Mouse (Mus musculus) thymus, adult 2 months (tissue): ENCODE results near the gene Smarcb1. TPM values are rescaled to one million over a fixed set of nuclear protein-coding genes. Genes with fewer than 3 reads are reported as not detected.
"Not testable (repeated sequence)": the region's sequence is repeated elsewhere in the genome, so short reads cannot be mapped to it uniquely, and the experiment has no call there.

Experiments used
- DNase-seq: peaks from one replicate; pipeline ENCODE4 v3.0.0; 2021
- H3K27ac ChIP-seq: fragments of 200-500 bp; 2 replicates; pipeline ENCODE4 v1.5.1; 2012; ENCODE audit warnings: low read length, control low read depth; ENCODE audit not compliant: control insufficient read depth, insufficient read depth
- H3K27me3 ChIP-seq: fragments of 200-500 bp; 2 replicates; pipeline ENCODE4 v1.6.1; 2012; ENCODE audit warnings: mild to moderate bottlenecking, low read length, moderate library complexity, mixed read lengths; ENCODE audit not compliant: control insufficient read depth, insufficient read depth
- H3K36me3 ChIP-seq: fragments of 200-500 bp; 2 replicates; pipeline ENCODE4 v1.6.1; 2012; ENCODE audit warnings: mild to moderate bottlenecking, low read length, moderate library complexity; ENCODE audit not compliant: control insufficient read depth, insufficient read depth
- H3K4me1 ChIP-seq: fragments of 200-500 bp; replicated peaks from 2 replicates; pipeline ENCODE4 v1.6.1; 2012; ENCODE audit warnings: low read length; ENCODE audit not compliant: control insufficient read depth, insufficient read depth
- H3K4me3 ChIP-seq: fragments of 200-500 bp; 2 replicates; pipeline ENCODE4 v1.5.1; 2012; ENCODE audit warnings: mild to moderate bottlenecking, low read length, control low read depth, moderate library complexity; ENCODE audit not compliant: control insufficient read depth, insufficient read depth
- CTCF ChIP-seq: fragments of 200-500 bp; IDR thresholded peaks from 2 replicates; pipeline ENCODE4 v1.5.1; 2012; ENCODE audit warnings: mild to moderate bottlenecking, control low read depth, low read length, moderate library complexity, borderline replicate concordance; ENCODE audit not compliant: control insufficient read depth, poor library complexity, insufficient read depth; ENCODE audit errors: extremely low read depth
- POLR2A ChIP-seq: fragments of 200-500 bp; IDR thresholded peaks from 2 replicates; pipeline ENCODE4 v1.6.1; 2012; ENCODE audit warnings: mild to moderate bottlenecking, low read length, control low read depth, moderate library complexity; ENCODE audit not compliant: control insufficient read depth, poor library complexity, insufficient read depth; ENCODE audit errors: extremely low read depth
- WGBS: fragments of 180-500 bp; shearing (Covaris S2); methylation state at CpG from one replicate; pipeline ENCODE4 v1.1.7; 2018; 5-methylcytosine and 5-hydroxymethylcytosine counted together
- polyA plus RNA-seq: library from polyadenylated mRNA; depleted of rRNA; stranded (reverse); fragments of >200 nt; gene quantifications from 2 replicates; pipeline ENCODE4 v1.2.3, GENCODE M21; 2012

Gene Smarcb1
- polyA plus RNA-seq, 1 experiment: 63.0 TPM

DNA sequence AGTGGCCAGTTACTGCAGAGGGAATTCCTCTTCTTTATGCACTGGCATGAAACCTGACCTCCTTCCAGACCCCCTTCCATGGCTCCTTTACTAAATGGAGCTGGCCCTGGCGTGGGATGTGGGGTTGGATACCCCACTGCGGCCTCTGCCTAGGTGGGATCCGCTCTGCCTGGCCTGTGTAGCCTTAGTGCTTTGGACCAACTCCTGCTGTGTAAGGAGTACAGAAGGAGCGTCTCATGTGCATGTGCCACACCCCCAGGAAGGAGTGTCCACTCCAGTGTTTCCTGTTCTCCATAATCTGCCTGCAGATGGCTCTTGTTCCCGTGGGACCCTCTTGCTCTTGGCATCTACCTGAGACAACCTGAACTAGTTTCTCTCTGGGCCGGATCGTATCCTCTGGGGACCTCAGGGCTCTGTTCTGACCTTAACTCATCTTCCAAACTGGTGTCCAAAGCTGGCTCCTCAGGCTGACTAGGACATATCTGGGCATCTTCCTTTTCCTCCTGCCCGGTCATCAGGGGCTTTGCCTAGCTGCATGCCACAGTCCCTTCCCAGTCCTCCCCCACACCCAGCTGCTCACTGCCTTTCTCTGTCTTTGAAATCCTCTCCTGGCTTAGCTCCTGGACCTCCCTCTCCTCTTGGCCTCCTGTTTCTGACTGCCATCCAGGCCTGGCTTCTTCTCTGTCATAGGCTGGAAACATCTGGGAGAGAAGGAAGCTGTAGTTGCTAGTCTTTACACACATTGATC is 31.8 kb downstream of the Smarcb1 start:
- Histone ChIP-seq H3K4me3 (no peak overlapping the region), H3K27me3 (no peaks in the 10 kb centered on the region), H3K4me1 (peaks cover 13% of the 10 kb centered on the region), H3K36me3 (no peaks in the 10 kb centered on the region), H3K27ac (no peak overlapping the region)
- TF ChIP-seq POLR2A (no peak), CTCF (no peak)
- no peak for DNase-seq
- WGBS: 79% methylated on average over 8 of the region's 8 CpGs

DNA sequence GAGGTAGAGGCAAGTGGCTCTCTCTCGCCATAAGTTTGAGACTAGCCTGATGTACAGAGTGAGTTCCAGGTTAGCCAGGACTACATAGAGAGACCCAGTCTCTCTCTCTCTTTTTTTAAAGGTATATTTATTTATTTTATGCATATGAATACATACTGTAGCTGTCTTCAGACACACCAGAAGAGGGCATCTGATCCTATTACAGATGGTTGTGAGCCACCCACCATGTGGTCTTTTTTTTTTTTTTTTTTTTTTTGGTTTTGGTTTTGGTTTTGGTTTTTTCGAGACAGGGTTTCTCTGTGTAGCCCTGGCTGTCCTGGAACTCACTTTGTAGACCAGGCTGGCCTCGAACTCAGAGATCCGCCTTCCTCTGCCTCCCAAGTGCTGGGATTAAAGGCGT is 33.9 kb downstream of the Smarcb1 start:
- not testable (repeated sequence) for H3K27ac ChIP-seq, DNase-seq, H3K4me1 ChIP-seq, H3K27me3 ChIP-seq, H3K36me3 ChIP-seq, H3K4me3 ChIP-seq
- 74% methylated on average over 5 of the region's 5 CpGs for WGBS

DNA sequence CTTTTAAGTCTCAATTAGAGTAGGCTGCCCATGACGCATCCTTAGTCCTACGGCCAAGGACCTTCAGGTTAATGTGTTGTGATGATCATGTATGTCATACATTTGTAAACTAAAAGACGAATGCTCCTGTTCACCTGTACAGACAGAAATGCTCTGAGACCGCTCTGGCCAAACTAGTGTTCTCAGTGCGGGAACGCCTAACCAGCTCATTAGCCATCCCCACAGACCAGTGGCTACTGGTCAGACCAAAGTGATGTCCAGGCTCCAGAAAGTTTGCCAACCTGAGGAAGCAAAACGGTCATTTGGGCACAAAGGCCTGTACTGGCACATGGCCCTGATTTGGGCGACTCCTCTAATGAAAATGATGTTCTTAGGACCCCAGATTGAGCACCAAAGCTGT is 36.7 kb downstream of the Smarcb1 start:
- no peaks in the 10 kb centered on the region for H3K4me1 ChIP-seq
- no peaks in the 10 kb centered on the region for H3K27me3 ChIP-seq
- no peak overlapping the region for H3K27ac ChIP-seq
- no peak overlapping the region for H3K4me3 ChIP-seq
- no peaks in the 10 kb centered on the region for H3K36me3 ChIP-seq
- WGBS: 96% methylated on average over 8 of the region's 8 CpGs
- TF ChIP-seq CTCF (no peak), POLR2A (no peak)
- DNase-seq: no peak

DNA sequence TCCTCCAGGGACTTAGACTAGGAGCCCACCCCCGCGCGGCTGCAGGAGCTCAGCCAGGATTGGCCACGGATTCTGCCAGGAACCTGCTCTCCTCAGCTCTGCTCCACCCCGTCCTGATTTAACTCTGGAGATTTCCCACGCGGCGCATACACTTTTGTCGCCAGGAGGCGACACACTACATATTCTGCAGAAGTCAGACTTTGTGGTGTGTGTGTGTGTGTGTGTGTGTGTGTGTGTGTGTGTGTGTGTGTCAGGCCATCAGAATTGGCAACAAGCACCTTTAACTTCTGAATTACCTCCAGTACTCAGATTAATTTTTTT is 38.2 kb downstream of the Smarcb1 start:
- H3K27me3 ChIP-seq: no peaks in the 10 kb centered on the region
- peak; percentile 58 for DNase-seq
- H3K4me1 ChIP-seq: no peaks in the 10 kb centered on the region
- H3K4me3 ChIP-seq: no peak overlapping the region
- no peaks in the 10 kb centered on the region for H3K36me3 ChIP-seq
- WGBS: 4% methylated on average over 10 of the region's 10 CpGs
- no peak overlapping the region for H3K27ac ChIP-seq
- TF ChIP-seq CTCF (peak; percentile 48; the same call in 1 of the 2 replicates), POLR2A (no peak)

DNA sequence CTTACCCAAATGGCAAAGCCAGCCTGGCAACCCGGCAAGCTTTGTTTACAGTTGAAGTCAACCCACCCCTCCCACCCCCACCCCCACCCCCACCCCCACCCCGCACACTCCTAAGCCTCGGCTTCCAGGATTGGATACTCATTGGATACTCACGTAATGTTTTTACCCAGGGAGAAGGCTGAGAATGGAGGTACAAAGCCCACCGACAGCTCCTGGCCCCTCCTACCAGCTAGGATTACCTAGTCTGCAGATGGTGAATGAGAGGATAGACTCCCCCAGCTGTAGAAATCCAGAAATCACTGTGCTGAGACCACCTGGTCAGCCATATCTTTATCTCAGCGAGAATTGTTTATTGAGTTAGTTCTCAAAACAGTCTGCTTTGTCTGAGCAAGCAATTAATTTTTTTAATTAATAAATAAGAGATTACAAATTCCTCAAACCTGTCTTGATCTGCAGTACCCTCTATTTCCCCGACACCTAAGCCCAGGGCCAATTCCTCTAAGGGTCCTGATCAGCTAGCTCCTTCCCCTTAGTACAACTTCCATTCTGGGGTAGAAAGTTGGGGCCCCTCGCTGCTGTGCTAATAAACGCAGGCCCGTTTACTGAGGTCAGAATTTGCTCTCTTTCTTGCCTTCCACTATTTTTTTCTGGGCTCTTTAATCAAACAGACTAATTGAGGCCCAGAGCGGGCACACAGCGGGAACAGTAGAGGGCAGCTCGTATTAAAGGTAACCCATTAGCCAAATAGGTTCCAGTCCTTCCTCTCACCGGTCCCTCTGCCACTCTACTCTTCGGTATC is 38.8 kb downstream of the Smarcb1 start:
- WGBS: 52% methylated on average over 15 of the region's 15 CpGs
- no peaks in the 10 kb centered on the region for H3K36me3 ChIP-seq
- no peak overlapping the region for H3K4me3 ChIP-seq
- no peaks in the 10 kb centered on the region for H3K4me1 ChIP-seq
- no peak for DNase-seq
- no peak for TF ChIP-seq POLR2A
- no peak for TF ChIP-seq CTCF
- H3K27me3 ChIP-seq: no peaks in the 10 kb centered on the region
- H3K27ac ChIP-seq: no peak overlapping the region

DNA sequence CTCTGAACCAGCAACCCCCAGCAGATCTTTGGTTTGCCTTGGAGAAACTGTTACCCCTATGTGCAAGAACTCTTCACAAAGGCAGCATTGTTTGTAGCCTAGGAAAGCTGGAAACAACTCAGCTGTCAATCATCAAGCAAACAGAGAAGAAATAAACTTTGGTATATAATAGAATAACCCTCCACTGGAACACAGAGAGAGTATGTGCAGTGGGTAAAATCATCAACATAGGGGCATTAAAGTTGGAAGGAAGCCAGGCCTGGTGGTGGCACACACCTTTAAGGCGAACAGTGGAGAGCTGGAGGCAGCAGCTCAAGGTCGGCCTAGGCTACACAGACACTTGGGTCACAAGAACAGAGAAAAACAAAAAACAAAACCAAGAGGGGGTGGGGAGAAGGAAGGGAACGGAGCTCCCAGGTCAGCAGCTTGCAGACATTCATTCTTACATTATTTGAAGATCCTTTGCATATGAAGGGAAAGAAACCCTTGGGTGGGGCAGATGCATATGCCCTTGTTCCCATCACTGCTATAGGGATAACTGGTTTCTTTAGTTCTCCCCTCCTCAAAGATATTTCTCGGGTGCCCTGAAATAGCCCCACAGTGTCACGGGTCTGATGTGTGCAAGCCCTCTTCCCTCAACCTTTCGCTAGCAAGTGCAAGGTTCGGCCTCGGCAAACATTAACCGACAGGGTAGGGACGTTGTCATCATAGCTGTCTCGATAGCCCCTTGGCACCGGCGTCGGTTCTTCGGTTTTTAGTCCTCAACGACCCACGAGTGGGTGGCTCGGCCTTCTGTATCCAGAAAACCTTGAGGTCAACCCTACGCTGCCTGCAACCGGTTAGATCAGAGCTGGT is 39.6 kb downstream of the Smarcb1 start:
- 75% methylated on average over 20 of the region's 20 CpGs for WGBS
- TF ChIP-seq POLR2A: no peak
- no peak for TF ChIP-seq CTCF
- no peak for DNase-seq
- Histone ChIP-seq H3K36me3 (no peaks in the 10 kb centered on the region), H3K27ac (no peak overlapping the region), H3K4me3 (no peak overlapping the region), H3K27me3 (no peaks in the 10 kb centered on the region), H3K4me1 (no peaks in the 10 kb centered on the region)
